Comparison of ENCODE assay signal across 28 mouse cellular contexts in the genomic region with DNA sequence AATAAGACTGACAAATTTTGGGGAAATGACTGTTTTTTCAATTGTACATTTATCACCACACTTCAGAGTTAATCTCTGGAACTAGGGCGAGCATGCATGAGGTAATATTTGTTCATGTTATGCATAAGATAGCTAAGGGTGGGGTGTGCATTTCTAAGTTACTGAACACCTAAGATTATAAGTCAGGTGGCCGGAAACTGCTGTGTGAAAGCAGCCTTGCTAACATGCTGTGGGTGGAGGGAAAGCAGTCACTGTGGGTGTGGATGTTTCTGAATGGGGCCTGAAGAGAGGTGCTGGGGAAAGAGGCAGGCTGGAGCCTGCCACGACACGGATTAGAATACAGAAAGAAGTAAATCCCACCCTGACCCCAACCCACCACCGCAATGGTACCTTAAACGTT.
"Had no signal": no experiment of that assay in that cellular context is flagged by ENCODE, and none has a peak within 500 bp of the region (broad histone marks: within the 10 kb centered on the region; RNA-seq: fewer than 3 reads in every experiment).

No protein-coding gene starts in this region.

- H3K36me3 ChIP-seq: embryonic facial prominence, embryonic 10.5 days; embryonic facial prominence, embryonic 12.5 days; embryonic facial prominence, embryonic 13.5 days; embryonic facial prominence, embryonic 15.5 days; forebrain, embryonic 10.5 days; forebrain, embryonic 12.5 days; forebrain, embryonic 15.5 days had no signal

- ATAC-seq: forebrain, embryonic 13.5 days; forebrain, embryonic 14.5 days; forebrain, embryonic 15.5 days; forebrain, embryonic 16.5 days; forebrain, postnatal 0 days had no signal

- H3K9me3 ChIP-seq: embryonic facial prominence, embryonic 10.5 days; embryonic facial prominence, embryonic 12.5 days; embryonic facial prominence, embryonic 13.5 days; embryonic facial prominence, embryonic 15.5 days; forebrain, embryonic 10.5 days; forebrain, embryonic 12.5 days; forebrain, embryonic 13.5 days; forebrain, embryonic 15.5 days had no signal

- H3K4me1 ChIP-seq: embryonic facial prominence, embryonic 10.5 days; embryonic facial prominence, embryonic 12.5 days; embryonic facial prominence, embryonic 13.5 days; embryonic facial prominence, embryonic 15.5 days; forebrain, embryonic 10.5 days; forebrain, embryonic 12.5 days; forebrain, embryonic 13.5 days; forebrain, embryonic 15.5 days had no signal

- H3K27me3 ChIP-seq: embryonic facial prominence, embryonic 12.5 days; embryonic facial prominence, embryonic 13.5 days; embryonic facial prominence, embryonic 15.5 days; forebrain, embryonic 12.5 days; forebrain, embryonic 13.5 days; forebrain, embryonic 15.5 days had no signal

- DNase-seq: cerebellum, adult 2 months; cerebellum, adult 9-10 months; cerebellum, adult 9-11 months; cerebellum, postnatal 10 days; cerebellum, postnatal 14 days; cerebellum, postnatal 25 days; cerebellum, postnatal 36 days; embryo, embryonic 11 days; forebrain, postnatal 0 days; gastrocnemius, adult 2 months; gastrocnemius, postnatal 10 days; gastrocnemius, postnatal 14 days; gastrocnemius, postnatal 25 days; gastrocnemius, postnatal 36 days; heart, adult 11 months; heart, adult 18-20 months; heart, adult 2 months had no signal

- H3K27ac ChIP-seq: embryonic facial prominence, embryonic 10.5 days; embryonic facial prominence, embryonic 12.5 days; embryonic facial prominence, embryonic 13.5 days; embryonic facial prominence, embryonic 15.5 days; forebrain, embryonic 10.5 days; forebrain, embryonic 12.5 days; forebrain, embryonic 13.5 days; forebrain, embryonic 15.5 days; gastrocnemius, adult 2 months; heart, adult 2 months had no signal

- H3K4me2 ChIP-seq: embryonic facial prominence, embryonic 12.5 days; embryonic facial prominence, embryonic 13.5 days; embryonic facial prominence, embryonic 15.5 days; forebrain, embryonic 12.5 days; forebrain, embryonic 13.5 days; forebrain, embryonic 15.5 days had no signal

- H3K9ac ChIP-seq: embryonic facial prominence, embryonic 12.5 days; embryonic facial prominence, embryonic 13.5 days; embryonic facial prominence, embryonic 15.5 days; forebrain, embryonic 12.5 days; forebrain, embryonic 13.5 days; forebrain, embryonic 15.5 days; forebrain, postnatal 0 days had no signal

- H3K4me3 ChIP-seq: embryonic facial prominence, embryonic 10.5 days; embryonic facial prominence, embryonic 12.5 days; embryonic facial prominence, embryonic 13.5 days; embryonic facial prominence, embryonic 15.5 days; erythroblast, embryonic 14.5 days; forebrain, embryonic 10.5 days; forebrain, embryonic 12.5 days; forebrain, embryonic 13.5 days; forebrain, embryonic 15.5 days; gastrocnemius, adult 2 months; heart, adult 2 months had no signal
